Mouse (Mus musculus) hematopoietic stem cell, adult 5-6 weeks (primary cell): ENCODE results near the gene Htr1f. TPM values are rescaled to one million over a fixed set of nuclear protein-coding genes. Genes with fewer than 3 reads are reported as not detected.
"Not testable (repeated sequence)": the region's sequence is repeated elsewhere in the genome, so short reads cannot be mapped to it uniquely, and the experiment has no call there.

ENCODE experiments used
- ATAC-seq, 2 experiments: fragments of 125-278 bp in 1 of 2; replicated peaks in 1 of 2; 2 replicates each; pipeline ENCODE4 v1.8.0; 2016 to 2017; ENCODE audit warnings: inconsistent platforms in 2 of 2, mild to moderate bottlenecking in 2 of 2, moderate number of reproducible peaks in 2 of 2, low read depth in 1 of 2, moderate TSS enrichment in 1 of 2; ENCODE audit not compliant: low FRiP score in 2 of 2, poor library complexity in 2 of 2, severe bottlenecking in 2 of 2, insufficient read depth in 1 of 2, low TSS enrichment in 1 of 2
- total RNA-seq: library from RNA; stranded (forward); fragments of 172-1452, 232-1000 nt; gene quantifications from 2 replicates; pipeline ENCODE4 v1.2.3, GENCODE M21; 2017

The Htr1f gene
- total RNA-seq: not detected in 2 replicates

DNA sequence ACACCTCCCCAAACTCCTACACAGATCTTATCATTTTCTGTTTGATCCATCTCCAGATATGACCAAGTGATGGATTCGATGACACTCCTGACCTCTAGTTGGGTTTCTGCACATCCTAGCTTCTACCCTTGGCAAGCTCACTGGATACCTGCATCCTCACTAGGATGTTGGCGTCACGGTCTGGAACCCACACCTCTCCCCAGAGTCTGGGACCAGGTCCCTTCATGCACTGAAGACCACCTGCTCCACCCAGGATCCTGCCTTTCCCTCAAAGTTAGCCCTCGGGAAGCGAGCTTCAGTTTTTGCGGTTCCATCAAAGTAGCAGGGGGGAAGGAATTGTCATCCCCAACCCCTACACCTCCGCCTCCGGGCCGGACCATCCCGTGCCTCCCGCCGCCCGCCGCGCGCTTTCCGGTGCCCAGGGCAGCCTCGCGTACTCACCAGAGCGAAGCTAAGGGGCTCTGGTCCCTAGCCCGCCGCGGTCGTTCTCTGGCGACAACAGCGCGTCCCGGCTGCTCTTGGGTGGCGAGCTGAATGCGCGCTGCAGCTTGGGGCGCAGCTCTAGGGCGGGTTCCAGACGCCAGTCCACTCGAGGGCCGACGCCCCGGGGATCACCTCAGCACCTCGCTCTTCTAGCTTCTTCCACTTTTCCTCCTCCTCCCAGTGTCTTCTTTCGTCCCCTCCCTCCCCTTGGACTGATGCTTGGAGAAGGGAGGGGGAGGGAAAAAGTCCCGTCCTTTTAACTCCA is at the start of gene Htr1f:
Gene Htr1f, minus strand, starts transcription at position 671 of the 748 bp plus-strand sequence.
- ATAC-seq: peak; percentile 53 to 59

GRCm38 (mm10) chr16:65139771-65140170 is 34.1 kb upstream of the Htr1f start:
- ATAC-seq: no peak

DNA sequence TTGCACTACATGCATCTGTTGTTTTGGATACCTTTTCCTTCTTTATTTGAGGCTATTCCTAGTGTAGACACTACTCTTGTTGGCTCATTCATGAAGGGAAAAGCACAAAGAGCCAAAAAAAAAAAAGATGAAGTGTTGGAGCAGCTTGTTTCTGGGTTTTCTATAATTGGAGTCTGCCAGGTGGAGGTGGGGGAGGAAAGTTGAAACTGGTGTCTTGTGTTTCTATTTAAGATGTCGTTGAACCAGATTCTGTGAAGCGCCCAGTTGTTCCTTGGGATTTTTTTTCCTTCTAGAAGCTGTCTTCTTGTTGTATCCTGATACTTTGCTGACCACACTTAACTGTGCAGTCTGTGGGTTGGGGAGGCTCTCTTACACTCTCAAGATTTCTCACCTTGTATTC is 23.7 kb upstream of the Htr1f start:
- ATAC-seq: no peak

DNA sequence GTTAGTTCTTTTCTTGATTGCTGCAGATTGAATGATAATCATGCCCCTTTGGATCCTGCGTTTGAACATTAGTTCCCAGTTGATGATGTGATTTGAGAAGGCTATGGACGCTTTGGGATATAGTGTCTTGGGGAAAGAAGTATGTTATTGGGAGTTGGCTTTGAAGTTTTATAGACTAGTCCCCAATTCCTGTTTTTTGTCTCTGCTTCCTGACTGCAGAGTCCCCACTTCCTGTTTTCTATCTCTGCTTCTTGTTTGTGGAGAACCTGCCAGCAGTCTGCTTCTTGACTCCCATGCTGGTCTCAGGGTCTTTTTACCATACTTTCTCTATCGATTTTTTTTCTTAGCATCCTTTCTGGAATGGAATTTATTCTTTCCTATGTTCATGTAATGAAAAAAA is 22.2 kb upstream of the Htr1f start:
- ATAC-seq: peak; percentile 45 to 53; a peak in 1 of 4 replicates

DNA sequence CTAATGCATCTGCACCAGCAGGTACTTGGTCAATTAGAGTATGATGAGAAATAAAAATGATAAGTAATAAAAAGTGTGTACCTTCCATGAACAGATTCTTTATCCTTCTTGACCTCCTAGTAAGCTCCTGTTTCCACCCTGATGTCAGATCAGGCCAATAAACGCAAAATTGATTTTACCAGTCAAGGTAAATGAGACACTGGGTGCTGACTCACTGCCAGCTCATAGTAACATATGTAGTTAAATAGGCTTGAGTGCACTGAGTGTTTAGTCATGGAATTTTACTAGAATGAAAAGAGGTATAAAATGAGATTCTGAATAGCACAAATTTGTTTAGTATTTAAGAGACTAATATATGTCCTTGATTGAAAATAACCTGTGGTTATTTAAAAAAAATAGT is 6.6 kb upstream of the Htr1f start:
- ATAC-seq: no peak

- no peak; a peak in 1 of 4 replicates for ATAC-seq
Measured at GRCm38 (mm10) chr16:65093552-65093951, 12.1 kb downstream of the Htr1f start.

GRCm38 (mm10) chr16:65083475-65083874 is 22.2 kb downstream of the Htr1f start:
- no peak for ATAC-seq

DNA sequence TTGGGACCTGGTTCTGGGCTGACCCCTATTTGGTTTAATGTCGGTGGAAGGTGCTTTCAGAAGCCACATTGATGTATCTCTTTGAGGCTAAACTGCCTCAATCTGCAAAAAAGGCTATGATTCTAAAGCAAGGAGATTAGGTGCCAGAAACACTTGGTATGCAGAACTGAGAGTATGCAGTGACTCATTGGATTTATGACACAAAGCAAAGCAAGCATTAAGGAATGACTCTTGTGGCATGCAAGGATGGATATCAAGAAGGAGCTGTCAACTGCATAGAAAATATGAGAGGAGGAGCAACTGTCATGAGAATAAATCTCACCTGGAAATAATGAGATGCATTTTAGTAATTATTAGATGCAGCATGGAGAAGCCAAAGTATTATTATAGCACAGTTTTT is 35.8 kb downstream of the Htr1f start:
- ATAC-seq: no peak

DNA sequence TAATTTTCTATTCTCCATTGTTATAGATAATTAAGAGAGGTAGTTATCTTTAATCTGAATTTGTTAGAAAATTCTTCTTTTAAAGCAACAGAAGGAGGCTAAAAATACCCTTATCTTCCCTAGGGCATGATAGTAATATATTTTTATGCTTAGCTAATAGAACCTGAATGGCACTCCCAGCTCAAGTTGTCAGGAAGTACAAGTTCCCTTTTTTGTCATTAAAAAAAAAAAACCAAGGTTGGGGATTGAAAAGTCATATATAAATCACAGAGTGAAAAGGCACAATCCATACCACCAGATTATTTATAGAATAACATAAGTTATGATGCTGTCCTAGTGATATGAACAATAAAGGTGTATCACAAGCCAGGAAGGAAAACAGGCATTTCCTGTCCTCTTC is 39.4 kb downstream of the Htr1f start:
- peak; percentile 64 to 78; a peak in 3 of 4 replicates for ATAC-seq

DNA sequence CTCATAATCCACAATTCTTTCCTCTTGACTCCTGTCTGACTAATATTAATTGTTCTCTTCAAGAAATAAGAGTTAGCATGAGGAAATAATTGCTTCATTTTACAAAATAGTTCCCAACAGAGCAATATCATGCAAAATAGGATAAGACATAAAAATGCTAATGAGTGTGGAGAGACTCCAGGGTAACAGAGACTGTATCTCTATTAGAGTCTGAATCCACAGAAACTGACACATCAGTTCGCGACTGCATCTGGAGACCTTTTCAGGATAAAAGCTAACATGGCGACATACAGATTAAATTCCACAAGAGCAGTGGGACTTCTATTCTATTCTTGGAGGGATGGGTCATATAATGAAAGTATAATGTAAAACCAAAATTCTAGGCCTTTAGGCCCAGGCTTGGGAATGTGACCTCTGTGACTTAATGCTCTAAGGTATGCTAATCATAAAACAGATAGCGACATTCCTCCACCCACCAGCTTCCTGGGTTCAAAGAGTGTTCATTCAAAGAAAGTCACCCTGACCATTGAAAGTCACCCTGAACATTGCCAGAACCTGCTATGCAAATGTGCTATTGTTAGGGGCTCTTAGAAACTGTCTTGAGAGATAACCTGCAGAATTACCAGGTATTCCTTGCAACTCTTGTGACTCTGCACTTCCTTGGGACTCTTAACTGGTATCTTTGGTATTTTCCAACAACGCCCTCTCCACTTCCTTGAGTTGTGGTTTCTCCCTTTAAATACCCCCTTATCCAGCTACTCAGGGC is 67.8 kb downstream of the Htr1f start:
- ATAC-seq: not testable (repeated sequence)

DNA sequence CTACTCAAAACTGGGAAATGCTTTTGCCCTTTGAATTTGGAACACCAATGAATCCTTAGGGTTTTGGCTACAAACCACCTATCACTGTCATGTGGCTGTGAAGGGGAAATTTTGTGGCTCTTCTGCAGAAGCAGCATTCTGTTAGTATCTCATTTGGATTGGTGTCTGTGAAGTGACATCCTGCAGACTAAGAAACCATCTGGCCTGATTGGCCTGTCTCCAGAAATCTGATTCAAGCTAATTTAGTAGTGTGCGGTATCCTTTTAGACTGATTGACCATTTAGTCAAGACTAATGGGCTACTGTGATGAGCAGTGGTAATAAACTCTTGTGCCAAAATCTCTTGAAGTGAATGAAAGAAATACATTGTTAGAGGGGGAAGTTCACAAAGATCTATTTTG is 76.0 kb downstream of the Htr1f start:
- peak in 1 of 2 experiments; percentile 7; a peak in 1 of 4 replicates for ATAC-seq

DNA sequence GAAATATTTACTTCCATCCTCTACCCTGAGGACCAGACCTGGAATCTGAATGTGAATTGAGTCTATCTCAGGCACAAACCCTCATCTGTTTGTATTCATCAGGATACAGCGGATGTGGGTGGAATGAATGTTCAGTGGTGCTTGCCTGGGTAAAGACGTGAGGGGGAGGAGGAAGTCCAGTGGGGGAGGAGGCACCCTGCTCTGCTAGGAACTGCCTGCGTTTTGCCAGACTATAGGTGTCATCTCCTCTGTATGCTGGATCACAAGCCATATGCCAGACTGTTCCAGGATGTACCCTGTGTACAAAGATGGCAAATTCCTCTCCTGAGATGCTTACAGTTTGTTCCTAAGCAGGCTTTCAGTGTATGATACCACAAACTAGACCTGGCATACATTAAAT is 83.3 kb downstream of the Htr1f start:
- no peak for ATAC-seq

GRCm38 (mm10) chr16:65018710-65019109 is 86.9 kb downstream of the Htr1f start:
- ATAC-seq: no peak

DNA sequence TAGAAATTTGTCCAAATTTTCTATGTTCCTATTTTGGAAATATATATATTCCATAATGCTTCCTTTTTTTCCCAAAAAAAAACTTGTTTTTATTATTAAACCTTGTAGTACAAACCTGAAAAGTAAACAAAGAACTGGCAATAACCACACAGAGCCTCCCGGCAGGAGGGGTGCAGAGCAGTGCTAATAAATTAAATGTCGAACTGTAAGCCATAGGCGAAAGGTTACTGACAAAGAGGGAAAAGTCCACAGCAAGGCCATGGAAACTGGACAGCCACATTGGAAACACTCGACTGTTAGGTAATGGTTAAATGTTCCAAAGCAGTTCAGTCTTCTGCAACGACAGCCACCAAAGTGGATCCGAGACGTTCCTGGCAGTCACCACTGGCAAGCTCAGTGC is 87.5 kb downstream of the Htr1f start:
- no peak for ATAC-seq

- ATAC-seq: no peak
Measured at GRCm38 (mm10) chr16:65017566-65017965, 88.1 kb downstream of the Htr1f start.

GRCm38 (mm10) chr16:65015241-65015640 is 90.4 kb downstream of the Htr1f start:
- no peak for ATAC-seq

DNA sequence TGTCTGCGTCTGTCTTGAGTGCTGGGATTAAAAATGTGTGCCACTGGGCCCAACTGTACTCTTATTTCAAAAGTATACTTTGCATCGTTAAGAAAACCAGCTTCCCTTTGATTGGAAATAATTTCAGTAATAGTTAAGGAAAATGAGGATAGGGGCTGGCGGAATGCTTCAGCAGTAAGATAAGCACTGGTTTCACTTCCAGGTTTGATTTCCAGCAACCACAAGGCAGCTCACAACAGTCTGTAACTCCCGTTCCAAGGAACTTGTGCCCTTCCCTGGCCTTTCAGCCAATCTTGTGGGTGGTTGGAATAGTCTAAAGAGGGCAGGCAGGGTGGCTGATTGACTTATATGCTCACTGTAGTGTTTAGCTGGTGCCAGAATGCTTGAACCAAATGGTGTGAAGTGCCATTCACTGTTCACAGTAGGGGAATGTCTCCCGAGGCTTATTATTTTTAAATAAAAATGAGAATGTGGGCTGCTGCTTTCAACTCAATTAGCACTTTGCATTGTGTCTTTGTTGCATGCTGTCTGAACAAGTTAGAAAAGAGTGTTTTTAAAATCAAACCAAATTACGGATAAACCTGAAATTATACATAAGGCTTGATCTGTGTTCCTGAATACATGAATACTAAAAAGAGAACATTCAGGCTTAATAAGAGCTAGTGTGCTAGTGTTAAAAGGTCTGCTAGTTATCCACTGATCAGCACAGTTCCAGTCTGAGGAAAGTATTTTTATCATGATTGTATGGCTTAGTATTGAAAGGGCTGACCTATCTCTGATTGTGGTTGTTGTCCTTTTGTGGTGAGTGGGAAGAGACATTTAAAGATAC is 103.4 kb downstream of the Htr1f start:
- no peak for ATAC-seq

DNA sequence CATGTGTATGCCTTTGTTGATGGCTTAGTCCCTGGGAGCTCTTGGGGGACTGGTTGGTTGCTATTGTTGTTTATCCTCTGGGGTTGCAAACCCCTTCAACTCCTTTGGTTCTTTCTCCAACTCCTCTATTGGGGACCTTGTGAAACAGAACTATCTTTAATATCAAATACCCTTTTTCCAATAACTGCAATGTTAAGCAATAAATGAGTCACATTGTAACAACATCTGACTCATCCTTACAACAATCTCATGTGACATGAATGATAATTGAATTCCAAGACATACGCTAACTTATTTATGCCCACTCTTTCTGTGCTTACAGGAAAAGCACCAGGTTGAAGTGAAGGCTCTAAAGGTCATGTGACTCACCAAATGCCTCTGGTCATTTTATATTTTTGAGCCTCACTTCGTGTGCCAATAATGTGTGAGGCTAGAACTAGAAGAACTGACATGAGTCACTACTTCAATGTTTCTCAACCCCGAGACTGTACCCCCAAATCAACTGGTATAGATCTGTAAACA is 116.3 kb downstream of the Htr1f start:
- ATAC-seq: no peak
